In genomic region chr17:48738708-48739107, GRCm38 (mm10) we compare ENCODE assay signal across 11 mouse cellular contexts.
A peak's percentile ranks its signal among the peaks of the same experiment; 100 is the strongest.
DNase-seq lines count a peak whose midpoint lies in the region; ATAC-seq and TF ChIP-seq lines count a peak whose summit lies in the region.
"Had no signal": no experiment of that assay in that cellular context is flagged by ENCODE, and none has a peak within 500 bp of the region (broad histone marks: within the 10 kb centered on the region; RNA-seq: fewer than 3 reads in every experiment).

No protein-coding gene starts in this region.

- no peak overlapping the region for H3K9ac ChIP-seq in forebrain, embryonic 14.5 days (ENCODE audit: low read length)
- no peak overlapping the region for H3K9ac ChIP-seq in intestine, postnatal 0 days (ENCODE audit: low read depth, low read length)
- no peak overlapping the region for H3K9ac ChIP-seq in heart, embryonic 11.5 days (ENCODE audit: low read depth, low read length)

- peaks cover 30% of the 10 kb centered on the region for H3K4me1 ChIP-seq in forebrain, embryonic 10.5 days
- peaks cover 2% of the 10 kb centered on the region; the same call in 1 of the 2 replicates for H3K4me1 ChIP-seq in forebrain, embryonic 14.5 days (ENCODE audit: control insufficient read depth, insufficient read depth, low read length)
- no peaks in the 10 kb centered on the region for H3K4me1 ChIP-seq in intestine, postnatal 0 days (replicated peaks; ENCODE audit: control insufficient read depth, insufficient read depth, low read length)
- H3K4me1 ChIP-seq in heart, embryonic 11.5 days (ENCODE audit: control insufficient read depth, insufficient read depth, low read length): no peaks in the 10 kb centered on the region

- WGBS in forebrain, embryonic 10.5 days: 92% methylated on average over 5 of the region's 5 CpGs
- WGBS in forebrain, embryonic 14.5 days: 86% methylated on average over 5 of the region's 5 CpGs
- 39% methylated on average over 5 of the region's 5 CpGs for WGBS in intestine, postnatal 0 days
- WGBS in heart, embryonic 11.5 days (ENCODE audit: insufficient replicate concordance): 84% methylated on average over 5 of the region's 5 CpGs

- H3K27me3 ChIP-seq in forebrain, embryonic 10.5 days (ENCODE audit: poor library complexity, severe bottlenecking): no peaks in the 10 kb centered on the region
- H3K27me3 ChIP-seq in forebrain, embryonic 14.5 days (replicated peaks; ENCODE audit: control insufficient read depth, insufficient read depth, low read length): no peaks in the 10 kb centered on the region
- no peaks in the 10 kb centered on the region for H3K27me3 ChIP-seq in intestine, postnatal 0 days (replicated peaks; ENCODE audit: control insufficient read depth, insufficient read depth, low read length)
- H3K27me3 ChIP-seq in heart, embryonic 11.5 days (ENCODE audit: control insufficient read depth, insufficient read depth, low read length): no peaks in the 10 kb centered on the region

- H3K4me2 ChIP-seq in forebrain, embryonic 14.5 days (ENCODE audit: low read length): no peak overlapping the region
- H3K4me2 ChIP-seq in intestine, postnatal 0 days (replicated peaks; ENCODE audit: low read depth): peak overlapping the region; percentile 51
- no peak overlapping the region for H3K4me2 ChIP-seq in heart, embryonic 11.5 days

- H3K4me3 ChIP-seq in forebrain, embryonic 10.5 days: no peak overlapping the region
- no peak overlapping the region for H3K4me3 ChIP-seq in forebrain, embryonic 14.5 days (ENCODE audit: low read depth, low read length)
- H3K4me3 ChIP-seq in intestine, postnatal 0 days (ENCODE audit: low read depth, low read length): peak overlapping the region; percentile 26
- H3K4me3 ChIP-seq in heart, embryonic 11.5 days (ENCODE audit: low read depth, low read length): no peak overlapping the region

- peaks cover 8% of the 10 kb centered on the region; the same call in 1 of the 2 replicates for H3K9me3 ChIP-seq in forebrain, embryonic 10.5 days
- H3K9me3 ChIP-seq in forebrain, embryonic 14.5 days (replicated peaks; ENCODE audit: control insufficient read depth, low read length): no peaks in the 10 kb centered on the region
- no peaks in the 10 kb centered on the region for H3K9me3 ChIP-seq in intestine, postnatal 0 days (ENCODE audit: control insufficient read depth)
- no peaks in the 10 kb centered on the region for H3K9me3 ChIP-seq in heart, embryonic 11.5 days (replicated peaks; ENCODE audit: control insufficient read depth, low read length)

- no peak for ATAC-seq in forebrain, embryonic 14.5 days
- peak; percentile 99 for ATAC-seq in intestine, postnatal 0 days
- ATAC-seq in heart, embryonic 11.5 days (replicated peaks; ENCODE audit: insufficient number of reproducible peaks, low FRiP score, low TSS enrichment): no peak

- peak overlapping the region; percentile 46; the same call in 1 of the 2 replicates for H3K27ac ChIP-seq in forebrain, embryonic 10.5 days
- H3K27ac ChIP-seq in forebrain, embryonic 14.5 days (ENCODE audit: low read depth, low read length): no peak overlapping the region
- H3K27ac ChIP-seq in intestine, postnatal 0 days (ENCODE audit: low read depth, low read length): peak overlapping the region; percentile 35; the same call in 1 of the 2 replicates
- no peak overlapping the region for H3K27ac ChIP-seq in heart, embryonic 11.5 days (ENCODE audit: low read depth, low read length)

- no peaks in the 10 kb centered on the region for H3K36me3 ChIP-seq in forebrain, embryonic 10.5 days (replicated peaks)
- no peaks in the 10 kb centered on the region for H3K36me3 ChIP-seq in forebrain, embryonic 14.5 days (ENCODE audit: control insufficient read depth, insufficient read depth, low read length)
- H3K36me3 ChIP-seq in intestine, postnatal 0 days (ENCODE audit: control insufficient read depth, insufficient read depth): no peaks in the 10 kb centered on the region
- no peaks in the 10 kb centered on the region for H3K36me3 ChIP-seq in heart, embryonic 11.5 days (ENCODE audit: control insufficient read depth, insufficient read depth, low read length)

- DNase-seq in forebrain, embryonic 10.5 days (ENCODE audit: extremely low spot score, low spot score): no peak
- DNase-seq in forebrain, embryonic 14.5 days (ENCODE audit: low spot score): no peak
- peak; percentile 68 to 76 for DNase-seq in B cell, adult 2 months
- DNase-seq in lung, postnatal 25 days (ENCODE audit: low spot score): peak; percentile 39
- no peak for DNase-seq in ovary, postnatal 10 days (ENCODE audit: low spot score)
- no peak for DNase-seq in cerebellum, adult 9-10 months
- DNase-seq: cerebellum, adult 2 months; heart, postnatal 14 days; right cerebral cortex, postnatal 25 days had no signal

- no peak for TF ChIP-seq CTCF in intestine, postnatal 0 days (IDR thresholded peaks at IDR 0.05; ENCODE audit: low read depth)

Comparison
In these comparisons a context has a peak if more than half of its experiments do, and no peak if none do; other contexts are left out.
1. H3K27ac ChIP-seq: peak in forebrain, embryonic 10.5 days (single experiment) and intestine, postnatal 0 days (single experiment); none in forebrain, embryonic 14.5 days (single experiment) and heart, embryonic 11.5 days (single experiment).
2. DNase-seq: peak in B cell, adult 2 months (2 of 2) and lung, postnatal 25 days (single experiment); none in forebrain, embryonic 10.5 days (single experiment), forebrain, embryonic 14.5 days (single experiment), ovary, postnatal 10 days (single experiment) and cerebellum, adult 9-10 months (single experiment).